In the genomic region with DNA sequence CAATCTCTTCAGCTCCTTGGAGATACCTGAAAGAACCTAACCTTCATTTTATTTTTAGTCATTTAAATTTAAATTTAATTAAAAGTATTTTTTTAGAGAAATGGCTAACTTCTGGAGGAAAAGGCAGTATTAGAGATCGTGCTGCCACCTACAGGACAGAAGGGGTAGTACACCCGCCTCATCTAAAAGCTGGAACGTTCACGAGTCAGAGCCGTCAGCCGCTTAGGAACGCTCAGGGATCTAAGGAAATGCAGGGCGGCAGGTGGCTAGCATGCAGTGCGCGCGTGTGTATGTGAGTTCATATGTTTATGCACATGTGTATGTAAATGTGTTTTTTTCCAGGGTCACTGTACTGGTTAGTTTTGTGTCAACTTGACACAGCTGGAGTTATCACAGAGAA, we compare ENCODE assay signal across 9 mouse cellular contexts. TPM values are rescaled to one million over a fixed set of nuclear protein-coding genes. Genes with fewer than 3 reads are reported as not detected.
DNase-seq lines count a peak whose midpoint lies in the region; ATAC-seq and TF ChIP-seq lines count a peak whose summit lies in the region.
"Had no signal": no experiment of that assay in that cellular context is flagged by ENCODE, and none has a peak within 500 bp of the region (broad histone marks: within the 10 kb centered on the region; RNA-seq: fewer than 3 reads in every experiment).

No protein-coding gene starts in this region.

- 7% methylated on average over 11 of the region's 11 CpGs for WGBS in liver, postnatal 0 days (ENCODE audit: insufficient replicate concordance)

- H3ac ChIP-seq in C2C12 (ENCODE audit: control insufficient read depth, insufficient read length, low read depth): no peak overlapping the region

- POLR2A ChIA-PET in Patski (lab: Charles Lee): no interaction called here

- intact Hi-C loops in gastrocnemius, adult 2 months (cut with DNase I): loop anchor here (5.0 to 10.0 kb wide), 3 partner anchors 65 to 142 kb away; no protein-coding TSS in a partner anchor

- H3K4me2 ChIP-seq in liver, postnatal 0 days (ENCODE audit: low read depth, low read length): no peak overlapping the region
- H3K4me2 ChIP-seq: heart, embryonic 15.5 days had no signal

- CTCF ChIA-PET in Patski (lab: Charles Lee): interaction anchor here (0.6 to 2.0 kb wide), 16 partner anchors 9 to 1054 kb away, joined by 3 to 12 read pairs (median 3); a partner anchor contains a TSS

- no peaks in the 10 kb centered on the region for H3K36me3 ChIP-seq in C2C12 (ENCODE audit: control insufficient read depth, insufficient read depth)
- no peaks in the 10 kb centered on the region for H3K36me3 ChIP-seq in liver, postnatal 0 days (replicated peaks; ENCODE audit: insufficient read depth, low read length)
- H3K36me3 ChIP-seq: heart, embryonic 15.5 days had no signal

- TF ChIP-seq CTCF in C2C12 (IDR thresholded peaks at IDR 0.05; ENCODE audit: control insufficient read depth, insufficient read depth, insufficient read length): peak; percentile 65
- peak; percentile 87 for TF ChIP-seq CTCF in Patski (IDR thresholded peaks at IDR 0.05)
- TF ChIP-seq CTCF in gastrocnemius, adult 2 months (IDR thresholded peaks at IDR 0.05): peak; percentile 99; the same call in 1 of the 2 replicates
- TF ChIP-seq CTCF in liver, postnatal 0 days (IDR thresholded peaks at IDR 0.05; ENCODE audit: low read depth): peak; percentile 87

- H3K79me3 ChIP-seq in C2C12 (ENCODE audit: low read depth): no peaks in the 10 kb centered on the region

- in situ Hi-C loops in Patski (cut with MboI; ENCODE audit: low pct_unique_long_range_greater_than_20kb): loop anchor here (5.0 to 25.0 kb wide), 2 partner anchors 100 to 1325 kb away; no protein-coding TSS in a partner anchor

- no peak overlapping the region for H3K27ac ChIP-seq in gastrocnemius, adult 2 months
- no peak overlapping the region for H3K27ac ChIP-seq in liver, postnatal 0 days (ENCODE audit: low read depth)
- H3K27ac ChIP-seq: heart, embryonic 15.5 days had no signal

- H3K79me2 ChIP-seq in C2C12 (ENCODE audit: control insufficient read depth, insufficient read depth): no peaks in the 10 kb centered on the region

- H3K4me3 ChIP-seq in C2C12 (ENCODE audit: insufficient read depth, poor library complexity, severe bottlenecking): no peak overlapping the region
- no peak overlapping the region for H3K4me3 ChIP-seq in gastrocnemius, adult 2 months
- H3K4me3 ChIP-seq in liver, postnatal 0 days (ENCODE audit: low read depth, low read length): no peak overlapping the region
- H3K4me3 ChIP-seq: heart, embryonic 15.5 days had no signal

- no peak overlapping the region for H3K9ac ChIP-seq in liver, postnatal 0 days (replicated peaks)
- H3K9ac ChIP-seq: heart, embryonic 15.5 days had no signal

- H3K27me3 ChIP-seq in C2C12 (ENCODE audit: control insufficient read depth, insufficient read depth, insufficient read length) (no peaks in the 10 kb centered on the region), Patski (peaks cover 6% of the 10 kb centered on the region)
- H3K27me3 ChIP-seq in liver, postnatal 0 days (ENCODE audit: insufficient read depth, low read length): 0 out of 2 replicates have a peak, but pooled peaks cover 3% of the 10 kb centered on the region
- H3K27me3 ChIP-seq: heart, embryonic 15.5 days had no signal

- TF ChIP-seq EP300 in liver, postnatal 0 days (IDR thresholded peaks at IDR 0.05; ENCODE audit: low read depth): no peak

- no peaks in the 10 kb centered on the region for H3K9me3 ChIP-seq in liver, postnatal 0 days (ENCODE audit: low read length)
- H3K9me3 ChIP-seq: heart, embryonic 15.5 days had no signal

- no peak for DNase-seq in Patski (ENCODE audit: low read depth, low spot score)
- DNase-seq in cerebellum, postnatal 25 days: peak; percentile 80 to 88
- DNase-seq in gastrocnemius, adult 2 months: peak; percentile 59
- peak; percentile 85 for DNase-seq in kidney, postnatal 10 days
- DNase-seq in liver, postnatal 0 days: peak; percentile 59
- DNase-seq in ovary, postnatal 36 days (ENCODE audit: low spot score): peak; percentile 47
- peak; percentile 39 for DNase-seq in urinary bladder, adult 2 months (ENCODE audit: low spot score)

- H3K4me1 ChIP-seq in liver, postnatal 0 days (ENCODE audit: insufficient read depth): no peaks in the 10 kb centered on the region
- H3K4me1 ChIP-seq: heart, embryonic 15.5 days had no signal

- peak; percentile 41 for ATAC-seq in Patski
- ATAC-seq in liver, postnatal 0 days: no peak

TF ChIP-seq in C2C12, 6 proteins besides CTCF, POLR2A, EP300 and RAD21:
- TF ChIP-seq MAX (IDR thresholded peaks at IDR 0.05): no peak
- no peak for TF ChIP-seq USF1 (IDR thresholded peaks at IDR 0.05; ENCODE audit: low read depth)
- no peak for TF ChIP-seq MYOD1 (IDR thresholded peaks at IDR 0.05; ENCODE audit: control insufficient read depth, insufficient read length, low read depth)
- no peak for TF ChIP-seq FOSL1 (IDR thresholded peaks at IDR 0.05; ENCODE audit: insufficient read depth, low read length, poor library complexity, severe bottlenecking)
- no peak for TF ChIP-seq CEBPB (IDR thresholded peaks at IDR 0.05; ENCODE audit: low read depth)
- no peak for TF ChIP-seq MYOG (IDR thresholded peaks at IDR 0.05; ENCODE audit: control insufficient read depth, extremely low read depth, insufficient read length)

RNA-seq across cellular contexts. Expression of a gene that starts 16.3 kb away (rescaled TPM):
- polyA plus RNA-seq in C2C12 (2012; fragmentation: generic; extraction: Trizol) (not detected), Patski (2021) (not detected)
- not detected for total RNA-seq in gastrocnemius, adult 2 months (2021)
- polyA plus RNA-seq in liver, postnatal 0 days (2015; fragmentation: Nextera tagmentation; extraction: Ambion mirVana): not detected in 2 replicates
- not detected in 2 replicates for polyA plus RNA-seq in urinary bladder, adult 2 months (2012; rRNA removed)
- polyA plus RNA-seq: heart, embryonic 15.5 days had no signal
